Comparison of ENCODE assay signal across 14 mouse cellular contexts in the genomic region with DNA sequence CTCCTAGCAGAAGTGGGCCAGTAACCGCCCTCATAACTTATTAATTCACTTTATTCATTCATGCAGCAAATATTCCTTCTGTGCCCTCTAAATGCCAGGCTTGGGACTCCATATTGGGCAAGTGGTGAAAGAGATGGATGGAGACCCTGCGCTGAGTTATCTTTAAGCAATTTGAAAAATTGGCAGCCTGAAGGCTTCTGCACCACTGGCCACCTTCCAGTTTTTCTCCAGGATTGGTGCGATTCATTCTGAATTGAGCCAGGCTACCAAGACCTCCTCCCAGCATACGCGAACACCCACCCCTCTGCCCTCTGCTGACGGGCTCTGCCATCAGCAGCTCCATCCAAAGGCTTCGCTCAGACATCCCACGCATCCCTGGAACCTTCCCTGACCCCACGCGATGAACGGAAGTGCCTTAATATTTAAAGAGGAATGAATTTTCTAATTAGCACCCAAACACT. TPM values are rescaled to one million over a fixed set of nuclear protein-coding genes. Genes with fewer than 3 reads are reported as not detected.
DNase-seq lines count a peak whose midpoint lies in the region; ATAC-seq and TF ChIP-seq lines count a peak whose summit lies in the region.
"Had no signal": no experiment of that assay in that cellular context is flagged by ENCODE, and none has a peak within 500 bp of the region (broad histone marks: within the 10 kb centered on the region; RNA-seq: fewer than 3 reads in every experiment).

No protein-coding gene starts in this region.

- peak; percentile 65 for DNase-seq in adrenal gland, postnatal 10 days
- no peak for DNase-seq in adrenal gland, postnatal 25 days
- DNase-seq in kidney, adult 2 months = peak; percentile 43
- no peak for DNase-seq in kidney, adult 18-20 months
- peak; percentile 69 to 78 for DNase-seq in adrenal gland, postnatal 36 days
- DNase-seq in liver = no peak
- DNase-seq: B cell, adult 2 months had no signal

- H3K36me3 ChIP-seq in kidney, adult 2 months (ENCODE audit: control insufficient read depth, insufficient read depth, low read length) = no peaks in the 10 kb centered on the region
- H3K36me3 ChIP-seq in midbrain, embryonic 12.5 days = no peaks in the 10 kb centered on the region
- H3K36me3 ChIP-seq: embryonic facial prominence, embryonic 15.5 days; hindbrain, embryonic 15.5 days; stomach, embryonic 15.5 days had no signal

- WGBS in kidney, adult 2 months = 32% methylated on average over 11 of the region's 11 CpGs
- WGBS in midbrain, embryonic 12.5 days = 7% methylated on average over 11 of the region's 11 CpGs

- no peak for TF ChIP-seq POLR2A in kidney, adult 2 months (IDR thresholded peaks at IDR 0.05; ENCODE audit: low read depth, low read length)

- H3K27me3 ChIP-seq in kidney, adult 2 months (replicated peaks; ENCODE audit: control insufficient read depth, insufficient read depth, low read length) = no peaks in the 10 kb centered on the region
- peaks cover 26% of the 10 kb centered on the region for H3K27me3 ChIP-seq in midbrain, embryonic 12.5 days
- H3K27me3 ChIP-seq: embryonic facial prominence, embryonic 15.5 days; hindbrain, embryonic 15.5 days; stomach, embryonic 15.5 days had no signal

- TF ChIP-seq CTCF in kidney, adult 2 months (conservative IDR thresholded peaks at IDR 0.05; ENCODE audit: insufficient read depth, insufficient read length, low read depth, low read length) = no peak

- no peak overlapping the region; the same call in 1 of the 2 replicates for H3K4me2 ChIP-seq in midbrain, embryonic 12.5 days (replicated peaks)
- H3K4me2 ChIP-seq: embryonic facial prominence, embryonic 15.5 days; hindbrain, embryonic 15.5 days; stomach, embryonic 15.5 days had no signal

- ATAC-seq in midbrain, embryonic 12.5 days (ENCODE audit: low FRiP score, low read depth) = no peak
- ATAC-seq in frontal cortex, adult (ENCODE audit: low TSS enrichment) = no peak

- H3K9ac ChIP-seq in midbrain, embryonic 12.5 days (replicated peaks) = no peak overlapping the region
- H3K9ac ChIP-seq: embryonic facial prominence, embryonic 15.5 days; hindbrain, embryonic 15.5 days; stomach, embryonic 15.5 days had no signal

- H3K27ac ChIP-seq in kidney, adult 2 months (ENCODE audit: insufficient read depth, low read depth, low read length) = no peak overlapping the region
- peak overlapping the region; percentile 54 for H3K27ac ChIP-seq in midbrain, embryonic 12.5 days (replicated peaks)
- H3K27ac ChIP-seq: embryonic facial prominence, embryonic 15.5 days; hindbrain, embryonic 15.5 days; stomach, embryonic 15.5 days had no signal

- peaks cover 22% of the 10 kb centered on the region for H3K4me1 ChIP-seq in kidney, adult 2 months (ENCODE audit: control insufficient read depth, insufficient read depth, low read length)
- peaks cover 75% of the 10 kb centered on the region for H3K4me1 ChIP-seq in midbrain, embryonic 12.5 days

- no peaks in the 10 kb centered on the region for H3K9me3 ChIP-seq in midbrain, embryonic 12.5 days
- H3K9me3 ChIP-seq: embryonic facial prominence, embryonic 15.5 days; hindbrain, embryonic 15.5 days; megakaryocyte, embryonic 14.5 days; stomach, embryonic 15.5 days had no signal

- H3K4me3 ChIP-seq in kidney, adult 2 months (ENCODE audit: insufficient read depth, low read depth, low read length) = no peak overlapping the region
- H3K4me3 ChIP-seq in midbrain, embryonic 12.5 days = no peak overlapping the region
- H3K4me3 ChIP-seq: embryonic facial prominence, embryonic 15.5 days; hindbrain, embryonic 15.5 days; megakaryocyte, embryonic 14.5 days; stomach, embryonic 15.5 days had no signal

RNA-seq across cellular contexts. Expression of a gene that starts 10.4 kb away (rescaled TPM):
- 10 to 100 TPM; 56.5 to 69.6 TPM for total RNA-seq in adrenal gland, postnatal 10 days (2021)
- total RNA-seq in adrenal gland, postnatal 25 days (2021) = 116 and 153 TPM in 2 replicates
- polyA plus RNA-seq in kidney, adult 2 months (2012; rRNA removed) = 15.7 and 17.7 TPM in 2 replicates
- 100 to 1,000 TPM; 155 to 161 TPM for total RNA-seq in adrenal gland, postnatal 36 days (2021)
- 5.2 and 5.4 TPM in 2 replicates for polyA plus RNA-seq in midbrain, embryonic 12.5 days (2016; fragmentation: Nextera tagmentation; extraction: Ambion mirVana)

RNA-seq across cellular contexts. Expression of a gene that starts 27.9 kb away (rescaled TPM):
- 1 to 10 TPM; 3.4 to 3.9 TPM for total RNA-seq in adrenal gland, postnatal 10 days (2021)
- total RNA-seq in adrenal gland, postnatal 25 days (2021) = 2.4 and 4.8 TPM in 2 replicates
- 56.1 and 73.7 TPM in 2 replicates for polyA plus RNA-seq in kidney, adult 2 months (2012; rRNA removed)
- 1 to 10 TPM; 2.8 to 4.9 TPM for total RNA-seq in adrenal gland, postnatal 36 days (2021)
- polyA plus RNA-seq in midbrain, embryonic 12.5 days (2016; fragmentation: Nextera tagmentation; extraction: Ambion mirVana) = 94.9 and 101 TPM in 2 replicates

RNA-seq across cellular contexts. Expression of a gene that starts 58.5 kb away (rescaled TPM):
- total RNA-seq in adrenal gland, postnatal 10 days (2021) = not detected
- total RNA-seq in adrenal gland, postnatal 25 days (2021) = not detected in 2 replicates
- polyA plus RNA-seq in kidney, adult 2 months (2012; rRNA removed) = not detected in 2 replicates
- total RNA-seq in adrenal gland, postnatal 36 days (2021) = not detected
- 0.96 TPM in 1 of 2 replicates, not detected in the other for polyA plus RNA-seq in midbrain, embryonic 12.5 days (2016; fragmentation: Nextera tagmentation; extraction: Ambion mirVana)
- total RNA-seq: left cerebral cortex, postnatal 14 days had no signal
- polyA plus RNA-seq: embryonic facial prominence, embryonic 15.5 days; stomach, embryonic 15.5 days had no signal

Comparison
In these comparisons a context has a peak if more than half of its experiments do, and no peak if none do; other contexts are left out.
1. DNase-seq: peak in adrenal gland, postnatal 10 days (single experiment), kidney, adult 2 months (single experiment) and adrenal gland, postnatal 36 days (2 of 2); none in adrenal gland, postnatal 25 days (single experiment), kidney, adult 18-20 months (single experiment) and liver (single experiment).